Mouse (Mus musculus) lung, embryonic 15.5 days (tissue): Measurements from ENCODE around the gene Tbc1d1. TPM values are rescaled to one million over a fixed set of nuclear protein-coding genes. Genes with fewer than 3 reads are reported as not detected.

ENCODE experiments used
- ATAC-seq: fragments of 200-750 bp; cut with Nextera tagmentation; 2 replicates; pipeline ENCODE4 v1.8.0; 2017; ENCODE audit warnings: moderate number of reproducible peaks, borderline replicate concordance; ENCODE audit not compliant: low FRiP score, low TSS enrichment; ENCODE audit errors: extremely low read depth
- H3K27ac ChIP-seq: fragments of 300-500 bp; sonication (generic); 2 replicates; pipeline ENCODE4 v1.5.1; 2015; ENCODE audit warnings: moderate library complexity, mild to moderate bottlenecking, inconsistent platforms
- H3K27me3 ChIP-seq: fragments of 300-500 bp; sonication (generic); 2 replicates; pipeline ENCODE4 v1.6.1; 2015; ENCODE audit warnings: inconsistent platforms
- H3K36me3 ChIP-seq: fragments of 300-500 bp; sonication (generic); 2 replicates; pipeline ENCODE4 v1.6.1; 2015; ENCODE audit warnings: inconsistent platforms
- H3K4me1 ChIP-seq: fragments of 300-500 bp; sonication (generic); 2 replicates; pipeline ENCODE4 v1.6.1; 2015; ENCODE audit warnings: inconsistent platforms
- H3K4me2 ChIP-seq: fragments of 300-500 bp; sonication (generic); 2 replicates; pipeline ENCODE4 v1.6.1; 2015; ENCODE audit warnings: inconsistent platforms, mild to moderate bottlenecking, moderate library complexity
- H3K4me3 ChIP-seq: fragments of 300-500 bp; sonication (generic); 2 replicates; pipeline ENCODE4 v1.5.1; 2015; ENCODE audit warnings: mild to moderate bottlenecking, inconsistent platforms
- H3K9ac ChIP-seq: fragments of 300-500 bp; sonication (generic); 2 replicates; pipeline ENCODE4 v1.6.1; 2015; ENCODE audit warnings: inconsistent platforms
- H3K9me3 ChIP-seq: fragments of 300-500 bp; sonication (generic); 2 replicates; pipeline ENCODE4 v1.6.1; 2016; ENCODE audit warnings: inconsistent platforms
- WGBS: fragments of 180-500 bp; shearing (Covaris S2); methylation state at CpG from one replicate; pipeline ENCODE4 v1.1.7; 2015; 5-methylcytosine and 5-hydroxymethylcytosine counted together
- polyA plus RNA-seq: library from polyadenylated mRNA; unstranded; fragments of >200 nt; fragmentation: Nextera tagmentation; extraction: Ambion mirVana; gene quantifications from 2 replicates; pipeline ENCODE4 v1.2.1, GENCODE M21; 2015

The Tbc1d1 gene
- polyA plus RNA-seq, 1 experiment from 2014 or later, result 39.8 TPM

DNA sequence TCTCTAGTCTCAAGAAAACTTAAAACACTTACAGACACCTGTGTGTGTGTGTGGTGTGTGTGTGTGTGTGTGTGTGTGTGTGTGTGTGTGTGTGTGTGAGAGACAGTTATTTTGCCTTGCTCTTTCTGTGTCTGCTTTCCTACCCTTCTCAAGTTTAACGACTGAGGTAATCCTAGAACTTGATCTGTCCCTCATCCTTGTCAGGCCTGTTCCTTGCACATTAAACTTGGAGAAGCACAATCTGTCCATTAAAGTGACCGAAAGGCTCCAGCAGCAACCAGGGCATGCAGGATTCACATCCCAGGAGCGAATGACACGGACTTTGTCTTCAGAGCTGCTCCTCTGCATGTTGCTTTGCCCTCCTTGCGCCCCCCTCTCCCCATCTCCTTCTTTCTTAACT is 6.5 kb downstream of the Tbc1d1 start:
- Histone ChIP-seq H3K4me2 (no peak overlapping the region), H3K4me3 (no peak overlapping the region), H3K36me3 (no peaks in the 10 kb centered on the region), H3K27ac (no peak overlapping the region), H3K9ac (no peak overlapping the region), H3K9me3 (no peaks in the 10 kb centered on the region), H3K27me3 (peaks cover 7% of the 10 kb centered on the region), H3K4me1 (peaks cover 23% of the 10 kb centered on the region)
- 87% methylated on average over 5 of the region's 5 CpGs for WGBS
- ATAC-seq, result no peak

DNA sequence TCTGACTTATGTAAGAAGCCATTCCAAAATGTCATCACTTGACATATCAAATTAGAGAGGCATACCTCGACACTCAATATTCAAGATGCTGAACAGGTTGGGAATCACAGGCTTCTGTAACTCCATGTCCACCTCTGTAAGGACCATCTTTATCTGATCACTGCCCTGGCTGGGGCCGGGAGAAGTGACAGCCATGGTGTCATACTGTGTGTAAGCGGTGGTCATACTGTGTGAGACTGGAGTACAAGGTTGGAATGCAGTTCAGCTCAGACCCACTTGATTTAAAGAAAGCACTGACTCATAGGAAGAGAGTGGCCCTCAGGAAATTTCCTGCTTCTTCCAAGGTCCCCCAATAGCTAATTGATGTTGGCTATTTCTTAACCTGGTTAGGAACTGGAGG is 8.3 kb downstream of the Tbc1d1 start:
- no peak for ATAC-seq
- H3K36me3 ChIP-seq, result no peaks in the 10 kb centered on the region
- no peak overlapping the region for H3K9ac ChIP-seq
- H3K4me3 ChIP-seq, result no peak overlapping the region
- 82% methylated on average over 3 of the region's 3 CpGs for WGBS
- no peak overlapping the region for H3K4me2 ChIP-seq
- no peaks in the 10 kb centered on the region for H3K9me3 ChIP-seq
- no peaks in the 10 kb centered on the region for H3K27me3 ChIP-seq
- peaks cover 10% of the 10 kb centered on the region for H3K4me1 ChIP-seq
- no peak overlapping the region for H3K27ac ChIP-seq

DNA sequence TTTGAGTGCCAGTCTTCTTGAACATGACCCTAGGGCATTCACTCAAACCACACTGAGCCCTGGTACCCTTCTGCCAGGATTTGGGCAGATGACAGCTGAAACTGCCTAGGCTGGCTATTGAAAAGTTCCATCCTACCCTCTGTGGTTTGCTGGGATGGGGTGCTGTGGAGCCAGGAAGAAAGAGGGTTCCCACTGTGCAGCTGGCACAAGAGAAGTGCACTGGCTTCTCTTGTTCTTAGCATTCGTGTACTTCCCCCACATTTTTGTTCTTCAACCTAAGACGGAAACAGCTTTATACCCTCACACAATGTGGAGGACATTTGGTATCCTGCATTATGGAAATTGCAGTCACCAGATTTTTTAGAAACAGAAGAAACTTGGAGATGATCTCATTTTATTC is 9.7 kb downstream of the Tbc1d1 start:
- ATAC-seq, result no peak
- 87% methylated on average over 2 of the region's 2 CpGs for WGBS
- Histone ChIP-seq H3K27me3 (no peaks in the 10 kb centered on the region), H3K4me3 (no peak overlapping the region), H3K27ac (no peak overlapping the region), H3K4me2 (no peak overlapping the region), H3K9me3 (no peaks in the 10 kb centered on the region), H3K36me3 (no peaks in the 10 kb centered on the region), H3K4me1 (peaks cover 10% of the 10 kb centered on the region), H3K9ac (no peak overlapping the region)

DNA sequence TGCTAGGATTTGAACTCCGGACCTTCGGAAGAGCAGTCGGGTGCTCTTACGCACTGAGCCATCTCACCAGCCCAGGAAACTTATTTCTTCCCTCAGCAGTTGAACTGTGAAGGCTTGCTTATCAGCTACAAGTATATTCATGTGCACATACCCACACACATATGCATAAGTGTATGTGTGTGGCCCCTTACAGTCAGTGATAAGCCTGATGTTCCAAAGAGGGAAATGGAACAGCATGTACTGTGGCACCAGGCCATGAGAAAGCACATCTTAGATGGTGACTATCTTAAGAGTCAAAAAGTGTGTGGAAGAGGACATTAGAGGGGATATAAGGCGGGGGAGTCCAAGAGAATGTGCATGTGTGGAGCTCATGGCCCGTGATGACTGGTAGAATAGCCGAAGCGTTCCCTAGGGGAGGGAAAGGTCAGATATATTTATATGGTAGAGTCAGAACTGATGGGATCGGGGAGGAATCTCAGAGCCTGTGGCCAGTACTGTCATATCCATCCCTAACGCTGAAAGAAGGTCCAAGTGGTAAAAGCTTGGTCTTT is 13.0 kb downstream of the Tbc1d1 start:
- Histone ChIP-seq H3K27me3 (no peaks in the 10 kb centered on the region), H3K27ac (no peak overlapping the region), H3K36me3 (no peaks in the 10 kb centered on the region), H3K9ac (no peak overlapping the region), H3K4me2 (no peak overlapping the region), H3K4me3 (no peak overlapping the region), H3K4me1 (no peaks in the 10 kb centered on the region), H3K9me3 (no peaks in the 10 kb centered on the region)
- ATAC-seq, result no peak
- WGBS, result 87% methylated on average over 10 of the region's 10 CpGs

DNA sequence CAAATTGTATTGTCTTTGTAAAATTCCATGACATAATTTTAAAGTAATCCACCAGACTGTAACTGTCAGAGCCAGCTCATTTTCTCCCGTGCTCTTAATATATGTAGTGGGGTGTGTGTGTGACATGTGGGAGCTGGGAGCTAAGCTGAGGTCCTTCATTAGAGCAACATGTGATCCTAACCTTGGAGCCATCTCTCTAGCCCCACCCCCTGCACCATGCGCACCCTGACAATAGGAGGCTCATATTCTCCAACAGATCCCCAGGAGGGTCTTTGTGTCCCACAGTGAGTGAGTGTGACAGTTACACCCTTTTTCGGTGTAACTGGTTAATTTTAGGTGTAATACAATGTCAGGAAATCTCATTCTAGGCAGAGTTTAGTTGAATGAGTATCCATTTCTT is 16.8 kb downstream of the Tbc1d1 start:
- 68% methylated on average over 3 of the region's 3 CpGs for whole genome bisulfite sequencing
- H3K4me2 ChIP-seq, result no peak overlapping the region
- H3K9me3 ChIP-seq, result no peaks in the 10 kb centered on the region
- 0 out of 2 replicates have a peak, but pooled peaks cover 3% of the 10 kb centered on the region for H3K4me1 ChIP-seq
- no peak overlapping the region for H3K4me3 ChIP-seq
- no peaks in the 10 kb centered on the region for H3K27me3 ChIP-seq
- no peak overlapping the region for H3K9ac ChIP-seq
- H3K27ac ChIP-seq, result no peak overlapping the region
- no peak for ATAC-seq
- H3K36me3 ChIP-seq, result no peaks in the 10 kb centered on the region

DNA sequence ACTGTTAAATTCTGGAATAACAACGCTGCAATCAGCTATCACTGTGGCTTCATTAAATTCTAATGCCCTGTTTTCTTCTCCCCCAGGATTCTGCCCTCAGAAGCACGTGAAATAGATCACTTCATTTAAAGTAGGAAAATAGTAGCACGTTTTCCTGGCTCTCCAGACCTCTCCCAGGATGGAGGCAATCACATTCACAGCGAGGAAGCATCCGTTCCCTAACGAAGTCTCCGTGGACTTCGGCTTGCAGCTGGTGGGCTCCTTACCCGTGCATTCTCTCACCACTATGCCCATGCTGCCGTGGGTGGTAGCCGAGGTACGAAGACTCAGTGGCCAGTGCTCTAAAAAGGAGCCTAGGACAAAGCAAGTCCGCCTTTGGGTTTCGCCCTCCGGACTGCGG is 17.2 kb downstream of the Tbc1d1 start:
- no peaks in the 10 kb centered on the region for H3K9me3 ChIP-seq
- no peak overlapping the region for H3K27ac ChIP-seq
- 84% methylated on average over 16 of the region's 16 CpGs for WGBS
- H3K9ac ChIP-seq, result no peak overlapping the region
- no peaks in the 10 kb centered on the region for H3K36me3 ChIP-seq
- ATAC-seq, result no peak
- H3K4me1 ChIP-seq, result 0 out of 2 replicates have a peak, but pooled peaks cover 3% of the 10 kb centered on the region
- H3K4me3 ChIP-seq, result no peak overlapping the region
- H3K27me3 ChIP-seq, result no peaks in the 10 kb centered on the region
- H3K4me2 ChIP-seq, result no peak overlapping the region

DNA sequence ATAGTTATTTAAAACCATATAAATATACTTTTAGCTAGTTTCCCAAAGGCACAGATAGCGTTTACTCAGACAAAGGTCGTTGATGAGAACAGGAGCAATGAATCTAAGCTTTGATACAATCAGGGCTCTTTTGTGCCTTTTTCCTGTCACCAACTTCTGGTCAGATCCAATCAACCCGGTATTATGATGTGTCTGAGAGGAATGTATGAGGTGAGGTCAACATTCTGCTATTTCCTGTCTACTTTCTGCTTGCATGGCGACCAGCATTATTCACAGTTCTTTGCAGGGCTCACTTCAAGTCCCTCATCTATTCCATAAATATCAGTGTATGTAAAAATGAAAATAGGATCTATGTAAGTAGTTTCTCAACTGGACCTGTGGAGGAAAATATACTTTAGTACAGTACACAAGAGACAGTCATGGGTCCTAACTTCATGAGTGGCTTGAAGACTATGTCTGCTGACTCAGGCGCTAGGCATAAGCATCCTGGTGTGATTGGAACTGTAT is 18.4 kb downstream of the Tbc1d1 start:
- 41% methylated on average over 5 of the region's 5 CpGs for WGBS
- Histone ChIP-seq H3K4me3 (no peak overlapping the region), H3K27ac (no peak overlapping the region), H3K4me1 (0 out of 2 replicates have a peak, but pooled peaks cover 3% of the 10 kb centered on the region), H3K9me3 (no peaks in the 10 kb centered on the region), H3K27me3 (no peaks in the 10 kb centered on the region), H3K36me3 (no peaks in the 10 kb centered on the region), H3K9ac (no peak overlapping the region), H3K4me2 (no peak overlapping the region)
- no peak for ATAC-seq

DNA sequence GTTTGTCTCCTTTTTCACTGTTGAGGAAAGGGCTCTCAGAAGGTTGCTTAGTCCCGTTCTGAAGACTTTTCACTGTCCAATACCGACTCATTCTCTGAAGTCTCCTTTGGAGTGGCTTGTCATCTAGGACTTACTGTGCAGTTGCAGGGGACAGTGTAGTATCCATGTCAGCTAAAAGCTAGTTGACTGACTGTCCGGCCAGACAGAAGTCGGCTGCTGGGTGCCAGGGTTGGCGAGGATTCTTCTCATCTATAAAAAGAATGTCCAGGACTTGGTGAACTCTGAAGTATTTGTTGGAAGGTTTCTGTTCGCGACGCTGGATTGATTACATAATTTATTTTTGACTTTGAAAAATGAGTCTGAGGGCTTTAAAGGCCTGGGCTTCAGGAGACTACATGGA is 24.4 kb downstream of the Tbc1d1 start:
- 62% methylated on average over 8 of the region's 8 CpGs for WGBS
- H3K9ac ChIP-seq, result no peak overlapping the region
- H3K4me3 ChIP-seq, result no peak overlapping the region
- ATAC-seq, result no peak
- no peaks in the 10 kb centered on the region for H3K36me3 ChIP-seq
- H3K27ac ChIP-seq, result no peak overlapping the region
- no peak overlapping the region for H3K4me2 ChIP-seq
- no peaks in the 10 kb centered on the region for H3K27me3 ChIP-seq
- no peaks in the 10 kb centered on the region for H3K9me3 ChIP-seq
- 0 out of 2 replicates have a peak, but pooled peaks cover 3% of the 10 kb centered on the region for H3K4me1 ChIP-seq

DNA sequence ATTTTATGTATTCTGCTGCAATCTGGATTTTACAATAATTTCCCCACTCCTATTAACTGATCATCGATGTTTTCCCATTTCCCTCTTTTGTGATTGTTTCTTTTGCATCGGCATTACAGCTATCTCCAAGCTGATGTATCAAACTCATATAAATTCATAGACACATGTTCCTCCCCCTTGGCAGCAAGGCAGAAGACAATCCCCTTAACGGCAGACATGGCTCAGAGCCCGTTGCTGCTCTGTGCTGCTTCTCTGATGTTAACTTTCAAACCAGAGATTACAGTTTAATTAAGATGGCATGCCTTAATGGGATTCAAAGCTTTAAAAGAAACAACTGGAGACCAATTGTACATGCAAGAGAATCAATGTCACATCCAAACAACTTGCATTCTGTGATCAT is 27.6 kb downstream of the Tbc1d1 start:
- Histone ChIP-seq H3K36me3 (no peaks in the 10 kb centered on the region), H3K4me2 (no peak overlapping the region), H3K4me3 (no peak overlapping the region), H3K27ac (no peak overlapping the region), H3K9ac (no peak overlapping the region), H3K27me3 (no peaks in the 10 kb centered on the region), H3K4me1 (no peaks in the 10 kb centered on the region), H3K9me3 (no peaks in the 10 kb centered on the region)
- ATAC-seq, result no peak
- whole genome bisulfite sequencing, result 49% methylated on average over 4 of the region's 4 CpGs

DNA sequence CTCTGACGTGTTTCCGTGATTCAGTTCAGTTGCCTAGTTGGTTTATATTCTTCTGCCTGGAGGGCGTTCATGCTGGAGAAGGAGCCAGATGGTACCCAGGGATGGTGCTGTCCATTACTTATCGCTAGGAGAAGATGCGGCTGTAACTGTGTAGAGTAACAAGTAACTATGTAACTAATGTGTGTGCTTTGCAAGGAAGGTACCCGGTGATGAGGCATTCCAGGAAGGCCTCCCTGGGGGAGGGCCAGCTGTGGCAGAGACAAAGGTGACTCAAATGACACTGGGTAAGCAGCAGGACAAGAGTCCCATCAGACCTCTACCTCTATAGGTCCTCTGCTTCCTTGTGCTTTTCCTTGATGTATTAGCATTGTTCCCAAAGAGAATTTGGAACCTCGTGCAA is 29.2 kb downstream of the Tbc1d1 start:
- no peak overlapping the region for H3K4me2 ChIP-seq
- WGBS, result 59% methylated on average over 7 of the region's 7 CpGs
- no peaks in the 10 kb centered on the region for H3K27me3 ChIP-seq
- no peak overlapping the region for H3K9ac ChIP-seq
- H3K9me3 ChIP-seq, result no peaks in the 10 kb centered on the region
- H3K4me3 ChIP-seq, result no peak overlapping the region
- H3K36me3 ChIP-seq, result no peaks in the 10 kb centered on the region
- no peak overlapping the region for H3K27ac ChIP-seq
- ATAC-seq, result no peak
- no peaks in the 10 kb centered on the region for H3K4me1 ChIP-seq

DNA sequence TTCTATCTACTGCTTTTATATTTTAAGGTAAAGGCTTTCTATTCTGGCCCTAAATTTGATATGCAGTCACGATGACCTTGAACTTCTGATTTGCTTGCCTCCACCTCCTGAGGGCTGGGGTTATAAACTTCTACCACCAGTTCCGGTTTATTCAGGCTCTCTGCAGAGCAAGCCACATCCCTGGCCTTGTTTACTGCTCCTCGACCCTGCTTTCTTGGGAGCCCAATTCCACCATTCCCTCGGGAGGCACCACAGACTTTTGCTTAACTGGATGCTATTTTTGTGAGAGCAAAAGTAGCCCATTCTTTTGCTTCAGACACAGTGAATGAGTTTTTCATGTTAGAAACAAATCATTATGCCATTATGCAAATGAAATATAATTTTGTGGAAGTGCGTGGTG is 30.5 kb downstream of the Tbc1d1 start:
- no peak overlapping the region for H3K4me2 ChIP-seq
- no peak for ATAC-seq
- no peak overlapping the region for H3K4me3 ChIP-seq
- H3K9ac ChIP-seq, result no peak overlapping the region
- WGBS, result 68% methylated on average over 5 of the region's 5 CpGs
- H3K27me3 ChIP-seq, result no peaks in the 10 kb centered on the region
- no peak overlapping the region for H3K27ac ChIP-seq
- H3K4me1 ChIP-seq, result no peaks in the 10 kb centered on the region
- H3K36me3 ChIP-seq, result peaks cover 9% of the 10 kb centered on the region
- no peaks in the 10 kb centered on the region; the same call in 1 of the 2 replicates for H3K9me3 ChIP-seq

DNA sequence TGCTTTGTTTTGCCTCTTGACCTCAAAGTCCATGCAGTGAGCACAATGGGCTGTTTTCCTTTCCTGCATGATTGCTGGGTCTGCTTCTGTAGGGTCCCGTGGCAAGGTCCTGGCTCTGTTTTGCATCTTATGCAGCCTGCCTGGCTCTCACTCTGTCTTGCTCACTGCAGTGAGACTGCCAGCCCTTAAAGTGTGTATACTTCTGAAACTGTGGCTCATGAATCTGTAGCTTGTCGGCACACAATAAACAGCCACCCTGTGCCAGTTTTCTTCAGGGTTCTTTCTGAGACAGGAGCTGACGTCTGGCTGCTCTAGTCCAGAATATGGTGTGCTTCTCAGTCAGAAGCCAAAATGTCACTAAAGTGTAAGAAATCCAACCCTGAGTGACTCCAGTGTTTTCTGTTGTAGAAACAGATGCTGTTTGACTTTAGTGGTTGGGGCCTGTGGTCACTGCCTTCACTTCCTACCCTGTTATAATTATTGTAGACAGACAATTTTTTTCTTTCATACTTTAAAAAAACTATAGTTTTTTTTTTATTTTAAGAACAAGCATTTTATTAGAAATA is 32.1 kb downstream of the Tbc1d1 start:
- Histone ChIP-seq H3K9me3 (no peaks in the 10 kb centered on the region; the same call in 1 of the 2 replicates), H3K4me1 (0 out of 2 replicates have a peak, but pooled peaks cover under 1% of the 10 kb centered on the region), H3K4me2 (no peak overlapping the region), H3K9ac (no peak overlapping the region), H3K36me3 (peaks cover 10% of the 10 kb centered on the region), H3K4me3 (no peak overlapping the region), H3K27me3 (no peaks in the 10 kb centered on the region), H3K27ac (peak overlapping the region; percentile 5; the same call in 1 of the 2 replicates)
- WGBS, result 40% methylated on average over 3 of the region's 3 CpGs
- no peak for ATAC-seq
